Mouse (Mus musculus): Measurements from ENCODE around the gene Rgl2. TPM values are rescaled to one million over a fixed set of nuclear protein-coding genes. Genes with fewer than 3 reads are reported as not detected.
"Not testable (repeated sequence)": the region's sequence is repeated elsewhere in the genome, so short reads cannot be mapped to it uniquely, and the experiment has no call there.

Rgl2 gene
- 10 to 100 TPM; 44.2 to 44.4 TPM for total RNA-seq (2021)
- polyA plus RNA-seq (2012; rRNA removed), result 237 and 298 TPM in 2 replicates
- long read RNA-seq, transcript Rgl2-201 (18 exons, 3,252 nt), result major isoform, 19 of 34 reads
- long read RNA-seq, partial matches to known transcripts, result 5 of 34 reads
- long read RNA-seq, other reads (novel, unspliced or antisense), result 10 of 34 reads

DNA sequence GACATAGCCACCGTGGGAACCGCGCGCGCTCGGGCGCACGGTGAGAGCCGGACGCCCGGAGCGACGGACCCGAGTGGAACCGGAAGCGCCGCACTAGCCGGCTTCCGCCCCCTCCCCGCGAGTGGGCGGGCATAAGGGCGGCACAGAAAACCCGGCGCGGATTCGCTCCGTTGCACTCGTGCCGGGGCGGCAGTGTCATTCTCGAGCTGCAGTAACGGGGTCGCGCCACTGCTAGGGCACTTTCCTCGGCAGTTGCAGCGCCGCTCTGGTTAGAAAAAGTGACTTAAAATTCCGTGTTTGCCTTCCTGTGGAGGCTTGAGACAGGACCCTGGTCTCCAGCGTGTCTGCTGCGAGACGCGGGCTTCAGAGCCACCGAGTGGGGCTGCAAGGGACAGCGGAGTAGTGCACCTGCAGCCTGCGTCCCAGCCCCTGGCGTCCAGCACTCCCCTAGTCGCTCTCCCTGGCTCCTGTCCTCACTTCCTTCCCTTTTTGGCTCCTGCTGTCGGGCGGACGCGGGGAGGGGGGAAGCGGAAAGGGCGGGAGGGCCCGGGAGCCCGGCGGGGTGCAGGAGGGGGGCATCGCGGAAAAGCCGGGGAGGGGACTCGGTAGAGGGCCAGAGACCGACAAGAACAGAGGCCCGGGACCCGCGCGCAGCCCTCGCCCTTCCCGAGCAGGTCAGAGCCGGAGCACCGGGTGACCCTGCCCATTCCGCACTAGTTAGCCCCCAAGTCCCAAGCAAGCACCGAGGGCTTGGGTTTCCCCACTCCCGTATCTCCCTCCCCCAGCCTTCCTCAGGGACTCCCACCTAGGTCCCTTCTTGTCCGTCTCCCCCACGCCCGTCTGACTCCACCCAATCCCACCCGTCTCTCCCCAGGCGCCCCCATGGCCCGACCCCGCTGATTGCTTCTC, at the start of gene Rgl2:
TSS of gene Rgl2 (plus strand) at position 173 of the 909 bp plus-strand sequence.
- peak; percentile 95 for DNase-seq

DNA sequence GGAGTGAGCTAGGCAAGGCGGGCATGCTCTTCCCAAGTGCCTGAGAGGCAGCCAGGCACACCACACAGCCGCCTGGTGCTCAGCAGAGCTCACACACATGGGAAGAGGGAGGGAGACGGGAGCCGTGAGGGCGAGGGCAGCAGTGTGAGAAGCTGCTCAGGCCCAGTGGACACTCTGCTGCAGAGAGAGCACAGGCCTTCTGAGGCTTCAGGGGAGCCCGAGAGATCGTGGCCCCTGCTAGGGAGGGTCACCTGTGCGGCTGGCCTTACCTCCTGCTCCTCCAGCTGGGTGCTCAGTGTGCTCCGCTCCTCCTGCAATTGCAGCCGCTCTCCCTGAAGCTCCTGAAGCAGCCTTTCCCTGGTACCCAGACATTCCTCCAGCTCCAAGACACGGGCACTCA, 45.0 kb upstream of the Rgl2 start:
- DNase-seq, result not testable (repeated sequence)

DNA sequence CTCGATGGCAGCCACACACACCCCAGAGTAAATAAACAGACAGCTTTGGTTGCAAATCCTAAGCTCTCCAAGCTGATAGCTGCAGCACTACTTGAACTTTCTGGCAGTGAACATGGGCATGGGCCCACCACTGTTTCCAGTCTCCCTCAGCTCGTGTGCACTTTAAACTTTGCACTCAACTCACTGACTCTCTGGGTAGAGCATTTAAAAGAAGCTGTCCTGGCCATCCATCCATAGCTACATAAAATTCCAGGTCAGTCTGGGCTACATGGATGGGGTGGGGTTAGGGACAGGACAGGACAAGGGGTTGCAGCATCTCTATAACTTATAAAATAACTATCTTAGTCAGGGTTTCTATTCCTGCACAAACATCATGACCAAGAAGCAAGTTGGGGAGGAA, 41.5 kb upstream of the Rgl2 start:
- DNase-seq, result not testable (repeated sequence)

DNA sequence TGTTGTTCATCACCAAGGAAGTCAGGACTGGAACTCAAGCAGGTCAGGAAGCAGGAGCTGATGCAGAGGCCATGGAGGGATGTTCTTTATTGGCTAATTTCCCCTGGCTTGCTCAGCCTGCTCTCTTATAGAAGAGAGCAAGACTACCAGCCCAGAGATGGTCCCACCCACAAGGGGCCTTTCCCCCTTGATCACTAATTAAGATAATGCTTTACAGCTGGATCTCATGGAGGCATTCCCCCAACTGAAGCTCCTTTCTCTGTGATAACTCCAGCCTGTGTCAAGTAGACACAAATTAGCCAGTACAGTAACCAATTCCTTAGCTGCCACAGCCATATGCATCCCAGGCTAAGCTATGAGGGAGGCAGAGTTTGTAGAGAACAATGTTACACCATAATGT, 41.1 kb upstream of the Rgl2 start:
- not testable (repeated sequence) for DNase-seq

DNA sequence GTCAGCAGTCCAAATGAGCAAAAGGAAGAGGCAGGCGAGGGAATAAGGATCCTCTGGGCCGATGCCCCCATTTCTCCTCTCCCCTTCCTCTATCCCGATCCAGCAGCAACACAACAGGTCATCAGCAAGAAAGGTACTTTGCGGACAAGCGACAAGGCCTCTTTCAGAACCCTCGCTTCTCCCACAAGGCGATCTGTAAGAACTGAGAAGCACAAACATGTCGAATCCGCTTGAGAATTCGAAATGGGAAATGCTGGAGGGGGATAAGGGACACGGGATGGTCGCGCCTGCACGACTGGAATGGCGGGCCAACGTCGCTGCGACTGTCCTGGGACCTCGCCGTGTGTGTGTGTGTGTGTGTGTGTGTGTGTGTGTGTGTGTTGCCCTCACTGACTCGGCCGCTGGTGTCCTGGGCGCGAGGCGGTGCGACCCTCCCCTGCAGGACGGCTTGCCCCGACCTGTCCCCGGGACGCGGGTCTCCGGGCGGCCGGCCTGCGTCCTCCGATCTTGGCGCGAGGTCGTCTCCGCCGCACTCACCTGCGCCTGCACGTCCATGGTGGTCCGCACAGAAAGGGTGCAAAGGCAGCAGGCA, 39.3 kb upstream of the Rgl2 start:
- not testable (repeated sequence) for DNase-seq

DNA sequence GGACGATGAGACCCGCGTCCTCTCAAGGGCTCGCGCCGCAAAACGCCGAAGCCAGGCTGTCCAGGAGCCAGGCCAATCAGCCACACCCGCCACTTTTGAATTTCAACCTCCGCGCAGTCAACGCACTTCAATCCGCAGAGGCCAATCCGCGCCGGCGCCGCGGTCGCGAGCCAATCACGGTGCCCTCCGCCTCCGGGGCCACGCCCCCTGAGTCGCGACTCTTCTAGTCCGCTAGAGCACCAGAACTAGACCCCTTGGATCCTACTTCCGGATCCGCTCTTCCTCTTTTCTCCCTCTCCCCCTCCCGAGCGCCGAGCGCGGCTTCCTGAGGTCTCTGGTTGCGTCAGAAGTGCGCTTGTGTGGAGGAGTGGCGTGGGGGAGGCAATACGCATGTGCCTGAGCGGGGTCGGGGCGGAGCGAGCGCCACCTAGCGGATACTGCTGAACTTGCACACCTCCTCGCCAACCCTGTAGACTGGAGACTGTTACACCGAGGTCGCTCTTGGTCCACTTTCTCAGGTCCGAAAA, 38.7 kb upstream of the Rgl2 start, which contains the start of gene Kifc1:
TSS of gene Kifc1 (minus strand) at position 129 of the 527 bp plus-strand sequence.
- peak; percentile 99 for DNase-seq

DNA sequence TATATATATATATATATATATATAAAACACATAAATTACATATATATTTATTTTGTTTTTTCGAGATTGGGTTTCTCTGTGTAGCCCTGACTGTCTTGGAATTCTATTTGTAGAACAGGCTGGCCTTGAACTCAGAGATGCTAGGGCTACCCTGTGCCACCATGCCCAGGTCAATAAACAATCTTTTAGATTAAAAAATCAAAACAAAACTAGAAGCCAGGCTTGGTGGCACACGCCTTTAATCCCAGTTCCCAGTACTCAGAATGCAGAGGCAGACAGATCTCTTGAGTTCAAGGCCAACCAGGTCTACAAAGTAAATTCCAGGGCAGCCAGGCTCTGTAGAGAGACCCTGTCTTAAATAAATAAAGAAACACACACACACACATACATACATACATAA, 38.0 kb upstream of the Rgl2 start:
- no peak for DNase-seq

DNA sequence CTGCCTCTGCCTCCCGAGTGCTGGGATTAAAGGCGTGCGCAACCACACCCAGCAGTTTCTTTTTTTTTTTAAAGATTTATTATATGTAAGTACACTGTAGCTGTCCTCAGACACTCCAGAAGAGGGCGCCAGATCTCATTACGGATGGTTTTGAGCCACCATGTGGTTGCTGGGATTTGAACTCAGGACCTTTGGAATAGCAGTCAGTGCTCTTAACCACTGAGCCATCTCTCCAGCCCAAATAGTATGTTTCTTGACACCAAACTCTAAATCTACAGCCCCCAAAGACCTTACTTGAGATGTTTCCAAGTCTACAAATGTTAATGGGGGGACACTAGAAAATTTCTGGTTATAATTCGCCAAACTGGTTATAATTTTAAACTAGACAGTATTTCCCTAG, 37.5 kb upstream of the Rgl2 start:
- DNase-seq, result not testable (repeated sequence)

DNA sequence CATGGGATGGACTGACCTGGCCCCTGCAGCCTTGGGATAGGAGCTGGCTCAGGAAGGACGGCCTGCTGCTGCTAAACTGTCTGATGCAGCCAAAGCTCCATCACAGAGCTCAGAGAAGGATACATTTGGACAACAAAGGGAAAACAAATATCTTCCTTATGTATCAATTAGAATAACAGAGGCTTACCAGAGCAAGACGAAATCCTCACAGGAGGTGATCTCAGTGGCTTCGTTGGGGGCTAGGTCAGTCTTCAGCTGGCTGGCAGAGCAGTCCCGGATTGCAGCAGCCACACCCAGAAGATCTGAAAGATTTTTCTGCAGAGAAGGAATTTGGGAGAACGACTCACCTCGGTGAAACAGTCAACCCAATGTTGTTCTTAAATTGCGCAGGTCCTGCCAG, 36.9 kb upstream of the Rgl2 start:
- no peak for DNase-seq

DNA sequence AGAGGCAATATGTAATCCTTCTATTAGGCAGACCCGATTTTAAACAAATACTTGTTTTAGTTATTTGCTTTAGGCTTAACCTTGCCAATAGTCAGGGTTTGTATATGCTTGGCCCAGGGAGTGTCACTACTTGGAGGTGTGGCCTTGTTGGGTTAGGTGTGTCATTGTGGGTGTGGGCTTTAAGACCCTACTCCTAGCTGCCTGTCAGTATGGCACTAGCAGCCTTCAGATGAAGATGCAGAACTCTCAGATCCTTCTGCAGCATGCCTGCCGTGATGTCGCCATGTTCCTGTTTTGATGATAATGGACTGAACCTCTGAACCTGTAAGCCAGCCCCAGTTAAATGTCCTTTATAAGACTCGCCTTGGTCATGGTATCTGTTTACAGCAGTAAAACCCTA, 36.3 kb upstream of the Rgl2 start:
- DNase-seq, result not testable (repeated sequence)

DNA sequence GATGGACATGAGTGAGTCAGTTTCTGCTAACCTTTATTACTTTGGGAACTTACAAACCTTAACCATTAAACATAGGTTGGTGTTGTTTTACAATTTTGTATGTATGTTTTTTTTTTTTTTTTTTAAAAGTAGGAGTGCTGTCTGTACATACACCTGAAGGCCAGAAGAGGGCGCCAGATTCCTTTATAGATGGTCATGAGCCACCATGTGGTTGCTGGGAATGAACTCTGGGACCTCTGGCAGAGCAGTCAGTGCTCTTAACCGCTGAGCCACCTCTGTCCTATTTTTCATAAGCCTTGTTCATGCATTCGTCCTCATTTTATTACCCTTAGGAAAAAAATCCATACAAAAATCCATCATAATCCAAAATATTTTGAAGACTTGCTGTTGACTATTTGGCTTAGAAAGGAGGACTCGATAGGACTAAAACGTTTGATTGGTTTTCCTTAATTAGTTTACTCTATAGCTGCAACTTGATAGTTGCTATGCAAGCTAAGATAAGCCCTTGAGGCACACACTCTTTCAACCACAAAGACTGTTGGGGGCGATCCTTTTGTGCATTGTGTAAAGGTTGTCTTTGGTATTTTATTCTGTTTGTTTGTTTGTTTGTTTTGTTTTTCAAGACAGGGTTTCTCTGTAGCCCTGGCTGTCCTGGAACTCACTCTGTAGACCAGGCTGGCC, 32.1 kb upstream of the Rgl2 start:
- DNase-seq, result no peak

DNA sequence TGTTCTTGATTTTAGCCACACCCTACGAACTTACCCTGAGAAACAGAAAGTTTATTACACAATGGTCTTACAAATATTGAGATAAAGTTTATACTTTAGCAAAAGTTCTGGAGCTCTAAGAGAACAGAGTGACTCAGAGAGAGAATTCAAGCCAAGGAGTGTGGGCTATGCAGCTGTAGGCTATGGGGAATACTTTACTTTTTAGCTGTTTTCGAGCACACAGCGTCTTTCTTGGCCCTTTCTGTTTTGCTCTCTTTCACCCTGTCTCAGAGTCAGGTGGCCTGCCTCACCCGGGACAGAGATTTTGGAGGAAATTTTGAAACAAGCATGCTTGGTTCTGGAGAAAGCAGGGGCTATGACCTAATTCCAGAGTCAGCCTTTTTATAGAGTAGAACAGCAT, 31.1 kb upstream of the Rgl2 start:
- not testable (repeated sequence) for DNase-seq

DNA sequence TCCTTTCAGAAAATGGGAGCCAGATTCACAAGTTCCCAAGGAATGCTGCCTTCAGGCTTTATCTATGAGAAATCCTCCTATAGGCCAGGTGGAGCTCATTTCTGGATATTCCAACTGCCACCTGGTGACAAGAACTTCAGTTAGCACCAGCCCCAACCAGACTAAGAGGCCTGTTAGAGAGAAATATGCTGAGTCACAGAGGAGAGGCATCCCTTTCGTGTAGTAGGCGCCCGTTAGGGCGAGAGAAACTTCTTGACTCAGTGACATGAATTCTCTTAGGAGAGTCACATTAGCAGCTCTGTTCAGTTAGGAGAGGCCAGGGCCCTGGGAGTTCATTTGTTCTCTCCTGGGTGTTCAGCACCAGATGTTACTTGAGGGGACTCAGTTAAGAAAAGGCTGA, 29.7 kb upstream of the Rgl2 start:
- no peak for DNase-seq

DNA sequence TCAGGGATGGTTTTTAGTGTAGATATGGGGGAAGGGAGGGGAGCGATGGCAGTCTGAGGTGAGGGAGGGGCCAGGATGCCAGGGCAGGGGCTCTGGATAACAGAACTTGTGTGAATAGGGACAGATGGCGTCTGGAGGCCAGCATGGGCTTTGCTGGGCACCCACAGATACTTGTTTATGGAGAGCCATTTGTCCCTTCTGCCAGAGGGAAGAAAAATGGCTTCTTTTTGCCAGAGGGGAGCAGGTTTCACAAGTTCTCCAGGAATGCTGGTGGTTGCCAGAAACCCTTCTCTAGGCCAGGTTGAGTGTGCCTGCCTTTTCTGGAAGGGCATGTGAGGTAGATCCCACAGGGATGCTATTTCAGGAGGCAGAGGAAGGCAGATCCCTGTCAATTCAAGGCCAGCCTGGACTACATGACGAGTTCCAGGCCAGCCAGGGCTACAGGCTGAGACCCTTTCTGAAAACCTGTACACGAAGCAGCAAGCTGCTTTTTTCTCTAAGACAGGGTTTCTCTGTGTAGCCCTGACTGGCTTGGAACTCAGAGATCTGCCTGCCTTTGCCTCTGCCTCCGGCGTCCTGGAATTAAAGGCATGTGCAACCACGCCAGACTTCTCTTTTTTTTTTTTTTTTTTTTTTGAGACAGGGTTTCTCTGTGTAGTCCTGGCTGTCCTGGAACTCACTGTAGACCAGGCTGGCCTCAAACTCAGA, 28.9 kb upstream of the Rgl2 start:
- no peak for DNase-seq

DNA sequence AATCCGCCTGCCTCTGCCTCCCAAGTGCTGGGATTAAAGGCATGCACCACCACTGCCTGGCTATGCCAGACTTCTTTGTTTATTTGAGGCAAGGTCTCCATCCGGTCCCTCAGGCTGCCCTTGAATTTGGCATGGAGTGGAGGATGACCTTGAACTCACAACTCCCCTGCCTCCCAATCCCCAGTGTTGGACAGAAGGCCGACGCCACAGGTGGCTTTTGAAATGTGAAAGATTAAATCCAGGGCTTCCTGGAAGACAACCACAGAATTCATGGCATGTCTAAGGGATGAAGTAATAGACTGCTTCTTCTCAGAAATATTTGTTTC, 28.4 kb upstream of the Rgl2 start:
- no peak for DNase-seq

DNA sequence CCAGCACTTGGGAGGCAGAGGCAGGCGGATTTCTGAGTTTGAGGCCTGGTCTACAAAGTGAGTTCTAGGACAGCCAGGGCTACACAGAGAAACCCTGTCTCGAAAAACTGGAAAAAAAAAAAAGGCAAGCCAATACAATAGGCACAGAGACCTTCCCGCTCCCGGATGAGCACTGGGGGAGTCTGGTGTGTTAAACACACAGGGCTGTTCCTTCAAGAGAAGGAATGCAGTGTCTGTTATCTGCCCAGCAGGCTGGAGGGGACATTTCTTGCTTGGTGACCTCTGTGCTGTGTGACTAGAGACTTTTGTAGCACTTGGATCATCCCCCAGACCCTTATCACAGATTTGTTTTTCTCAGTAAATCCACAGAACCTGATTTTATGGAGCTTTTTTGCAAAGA, 27.7 kb upstream of the Rgl2 start:
- no peak for DNase-seq

DNA sequence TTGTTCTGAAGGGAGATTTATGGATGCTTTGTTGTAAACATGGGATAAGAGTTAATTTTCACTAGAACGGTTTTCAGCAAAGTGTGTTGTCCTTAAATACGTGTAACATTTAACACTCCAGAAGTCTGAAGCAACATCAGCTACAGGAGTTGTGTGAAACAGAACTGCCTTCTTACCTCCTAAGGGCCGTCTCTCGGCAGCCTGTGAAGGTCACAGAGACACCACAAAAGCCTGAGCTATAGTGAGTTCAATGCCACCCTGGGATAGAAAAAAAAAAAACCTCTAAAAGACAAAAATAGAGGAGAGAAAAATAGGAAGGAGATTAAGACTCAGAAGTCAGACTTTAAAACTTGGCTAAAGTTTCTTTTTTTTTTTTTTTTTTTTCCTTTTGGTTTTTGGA, 27.3 kb upstream of the Rgl2 start:
- DNase-seq, result no peak

DNA sequence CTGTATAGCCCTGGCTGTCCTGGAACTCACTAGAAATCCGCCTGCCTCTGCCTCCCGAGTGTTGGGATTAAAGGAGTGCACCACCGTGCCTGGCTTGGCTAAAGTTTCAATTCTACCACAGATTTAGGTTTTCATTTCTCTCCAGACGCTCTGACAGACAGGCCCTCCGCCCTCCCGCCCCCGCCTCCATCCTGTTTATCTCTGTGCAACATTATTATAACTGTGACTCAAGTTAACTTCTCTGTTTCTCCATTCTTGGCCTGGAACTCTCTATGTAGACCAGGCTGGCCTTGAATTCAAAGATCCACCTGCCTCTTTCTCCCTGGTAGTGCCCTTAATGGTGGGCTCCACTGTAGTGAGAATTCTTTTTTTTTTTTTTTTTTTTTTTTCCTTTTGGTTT, 26.9 kb upstream of the Rgl2 start:
- no peak for DNase-seq

DNA sequence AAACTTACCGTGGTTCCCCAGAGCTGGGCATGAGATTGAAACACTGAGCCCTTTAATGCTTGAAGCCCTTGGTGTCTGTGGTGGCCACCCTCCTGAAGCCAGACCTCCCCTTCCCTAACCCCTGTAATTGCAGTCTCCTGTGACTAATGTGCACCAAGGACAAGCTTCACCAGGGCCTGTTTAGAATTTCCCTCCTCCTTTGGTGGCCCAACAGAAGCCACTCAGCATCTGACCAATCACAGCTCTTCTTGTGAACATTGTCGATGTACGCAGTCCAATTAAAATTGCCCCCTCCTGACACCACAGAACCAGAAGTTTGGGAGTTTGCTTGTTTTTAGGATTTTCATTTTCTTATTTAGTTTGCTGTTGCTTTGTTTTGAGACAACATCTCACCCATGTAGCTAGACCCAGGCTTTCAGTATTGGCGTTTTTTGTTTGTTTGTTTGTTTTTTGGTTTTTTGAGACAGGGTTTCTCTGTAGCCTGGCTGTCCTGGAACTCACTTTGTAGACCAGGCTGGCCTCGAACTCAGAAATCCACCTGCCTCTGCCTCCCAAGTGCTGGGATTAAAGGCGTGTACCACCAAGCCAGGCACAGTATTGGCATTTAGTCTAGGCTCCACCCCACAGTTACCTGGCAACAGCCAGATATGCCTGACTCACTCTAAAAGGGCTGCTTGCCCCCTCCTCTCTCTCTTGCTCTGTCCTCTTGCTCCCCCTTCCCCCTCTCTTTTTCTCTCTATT, 25.3 kb upstream of the Rgl2 start:
- DNase-seq, result peak; percentile 47

DNA sequence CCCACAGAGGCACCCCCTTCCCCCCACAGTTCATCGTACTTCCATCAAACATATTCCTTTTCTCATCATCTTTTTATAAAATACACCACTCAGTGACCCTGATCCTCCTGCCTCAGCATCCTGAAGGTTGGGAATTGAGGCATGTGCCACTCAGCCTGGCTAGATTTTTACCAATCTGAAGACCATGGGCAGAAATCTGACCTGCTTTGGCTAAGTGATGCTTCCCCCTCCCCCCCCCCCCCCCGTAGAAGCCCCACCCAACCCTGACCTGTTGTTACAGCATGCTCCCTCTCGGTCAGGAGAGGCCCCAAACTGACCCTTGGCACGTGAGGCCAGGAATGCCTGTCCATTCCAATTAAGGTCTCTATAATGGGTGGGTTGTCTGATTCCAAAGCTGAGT, 24.5 kb upstream of the Rgl2 start, which contains the start of gene Platr17:
TSS of gene Platr17 (plus strand) at position 301 of the 400 bp plus-strand sequence.
- not testable (repeated sequence) for DNase-seq

Measured in adrenal gland, adult 2 months (tissue).